Mouse (Mus musculus) embryonic facial prominence, embryonic 11.5 days (tissue): Measurements from ENCODE around the gene Nqo2. TPM values are rescaled to one million over a fixed set of nuclear protein-coding genes. Genes with fewer than 3 reads are reported as not detected.
"Not testable (repeated sequence)": the region's sequence is repeated elsewhere in the genome, so short reads cannot be mapped to it uniquely, and the experiment has no call there.

Source experiments
- ATAC-seq: fragments of 200-750 bp; cut with Nextera tagmentation; replicated peaks from 2 replicates; pipeline ENCODE4 v1.8.0; 2017; ENCODE audit warnings: low read depth; ENCODE audit not compliant: insufficient number of reproducible peaks, low FRiP score, low TSS enrichment
- DNase-seq: peaks from one replicate; pipeline ENCODE4 v3.0.0-alpha.2; 2015; ENCODE audit warnings: low spot score
- H3K27ac ChIP-seq: fragments of 300-500 bp; sonication (generic); replicated peaks from 2 replicates; pipeline ENCODE4 v1.5.1; 2014; ENCODE audit warnings: mild to moderate bottlenecking, low read depth, low read length, control low read depth
- H3K27me3 ChIP-seq: fragments of 300-500 bp; sonication (generic); 2 replicates; pipeline ENCODE4 v1.6.1; 2014; ENCODE audit warnings: mild to moderate bottlenecking, low read length, moderate library complexity, mixed read lengths; ENCODE audit not compliant: control insufficient read depth, insufficient read depth
- H3K36me3 ChIP-seq: fragments of 300-500 bp; sonication (generic); replicated peaks from 2 replicates; pipeline ENCODE4 v1.6.1; 2014; ENCODE audit warnings: low read depth, mild to moderate bottlenecking, low read length, moderate library complexity, mixed read lengths; ENCODE audit not compliant: control insufficient read depth, insufficient read depth
- H3K4me1 ChIP-seq: fragments of 300-500 bp; sonication (generic); 2 replicates; pipeline ENCODE4 v1.6.1; 2014; ENCODE audit warnings: low read length, mixed read lengths; ENCODE audit not compliant: control insufficient read depth, insufficient read depth
- H3K4me2 ChIP-seq: fragments of 300-500 bp; sonication (generic); 2 replicates; pipeline ENCODE4 v1.6.1; 2014; ENCODE audit warnings: low read depth, mild to moderate bottlenecking, control low read depth, low read length, moderate library complexity
- H3K4me3 ChIP-seq: fragments of 300-500 bp; sonication (generic); 2 replicates; pipeline ENCODE4 v1.5.1; 2014; ENCODE audit warnings: low read depth, low read length, control low read depth
- H3K9ac ChIP-seq: fragments of 300-500 bp; sonication (generic); replicated peaks from 2 replicates; pipeline ENCODE4 v1.6.1; 2014; ENCODE audit warnings: mild to moderate bottlenecking, control low read depth, low read length
- H3K9me3 ChIP-seq: fragments of 300-500 bp; sonication (generic); replicated peaks from 2 replicates; pipeline ENCODE4 v1.6.1; 2016; ENCODE audit warnings: mild to moderate bottlenecking, low read length, inconsistent platforms, mixed read lengths; ENCODE audit not compliant: control insufficient read depth
- WGBS: fragments of 180-500 bp; shearing (Covaris S2); extraction: QIAGEN DNeasy Blood & Tissue Kit; methylation state at CpG from one replicate; pipeline ENCODE4 v1.1.7; 2014; 5-methylcytosine and 5-hydroxymethylcytosine counted together
- polyA plus RNA-seq: library from polyadenylated mRNA; unstranded; fragments of >200 nt; fragmentation: Nextera tagmentation; extraction: Ambion mirVana; gene quantifications from 2 replicates; pipeline ENCODE4 v1.2.1, GENCODE M21; 2014

The Nqo2 gene
- polyA plus RNA-seq, 1 experiment from 2014 or later = 18.0 TPM

DNA sequence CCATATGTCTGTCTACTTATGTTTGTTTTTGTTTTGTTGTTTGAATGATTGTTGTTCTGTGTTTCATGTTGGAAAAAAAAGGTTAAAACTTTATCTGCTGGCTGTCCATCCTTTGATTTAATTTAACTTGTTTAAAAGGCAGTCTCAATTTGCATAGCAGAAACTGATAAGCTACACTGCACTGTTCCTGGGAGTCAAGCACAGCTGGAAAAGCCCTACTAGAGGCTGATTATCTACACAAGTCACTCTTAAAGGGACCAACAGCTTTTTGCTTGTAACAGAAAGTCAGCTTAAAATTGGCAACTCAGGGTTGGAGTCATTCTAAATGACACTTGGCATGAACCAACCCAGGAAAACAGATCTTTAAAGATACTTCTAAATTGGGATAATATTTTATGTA, 26.9 kb upstream of the Nqo2 start:
- ATAC-seq, H3K4me2 ChIP-seq, H3K9me3 ChIP-seq, H3K27ac ChIP-seq, H3K27me3 ChIP-seq, H3K9ac ChIP-seq, H3K4me3 ChIP-seq, DNase-seq, H3K36me3 ChIP-seq, H3K4me1 ChIP-seq: not testable (repeated sequence)

DNA sequence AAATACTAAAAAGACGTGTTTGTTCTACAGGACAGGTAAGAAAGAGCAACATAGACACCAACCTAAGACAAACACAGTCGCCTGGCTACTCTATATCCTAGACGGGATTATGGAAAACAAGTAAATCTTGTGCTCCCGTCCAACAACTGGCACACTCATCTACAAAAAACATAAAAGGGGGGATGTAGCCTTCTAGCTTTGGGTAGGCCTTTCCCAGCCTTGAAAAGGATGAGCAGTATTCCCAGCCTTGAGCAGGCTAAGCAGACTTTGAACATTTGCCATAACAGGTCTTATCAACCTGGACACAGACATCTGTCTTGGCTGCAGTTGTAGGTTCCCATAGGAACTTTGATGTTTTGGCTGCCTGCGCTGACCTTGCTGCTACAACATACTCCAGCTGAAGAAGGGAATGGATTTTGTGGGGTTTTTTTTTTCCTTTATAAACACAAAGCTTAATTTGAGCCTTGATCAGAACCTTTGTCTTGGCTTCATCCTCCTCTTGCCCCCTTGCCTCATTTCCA, 23.1 kb upstream of the Nqo2 start:
- Histone ChIP-seq H3K27me3 (no peaks in the 10 kb centered on the region), H3K9ac (no peak overlapping the region), H3K36me3 (no peaks in the 10 kb centered on the region), H3K27ac (no peak overlapping the region), H3K4me2 (no peak overlapping the region), H3K4me3 (no peak overlapping the region), H3K9me3 (no peaks in the 10 kb centered on the region), H3K4me1 (no peaks in the 10 kb centered on the region)
- no peak for DNase-seq
- ATAC-seq = no peak
- WGBS = 90% methylated on average over 5 of the region's 5 CpGs

DNA sequence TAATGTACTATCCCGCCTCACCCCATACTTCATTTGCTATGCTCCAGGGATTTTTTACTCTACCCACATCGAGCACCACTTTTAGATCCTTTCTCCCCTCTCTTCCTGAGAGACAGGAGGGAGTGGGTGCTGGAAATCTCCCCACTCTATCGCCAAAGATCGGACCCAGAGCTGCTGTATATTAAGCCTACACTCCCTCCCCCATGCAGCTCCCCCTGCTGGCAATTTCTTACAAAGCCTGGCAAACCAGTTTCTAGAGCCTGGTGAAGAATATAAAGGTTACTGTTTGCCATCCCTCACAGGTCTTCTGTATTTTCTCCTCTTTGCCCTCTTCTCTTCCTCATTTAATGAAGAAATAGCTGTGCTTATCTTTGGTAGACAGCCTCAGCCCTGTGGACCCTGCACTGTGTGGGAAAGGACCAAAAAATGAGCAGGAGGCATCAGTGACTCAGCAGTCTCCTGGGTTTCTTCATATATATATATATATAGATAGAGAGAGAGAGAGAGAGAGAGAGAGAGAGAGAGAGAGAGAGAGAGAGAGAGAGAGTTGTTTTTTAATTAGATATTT, 22.2 kb upstream of the Nqo2 start:
- Histone ChIP-seq H3K4me3 (no peak overlapping the region), H3K4me1 (no peaks in the 10 kb centered on the region), H3K4me2 (no peak overlapping the region), H3K27me3 (no peaks in the 10 kb centered on the region), H3K27ac (no peak overlapping the region), H3K9ac (no peak overlapping the region), H3K36me3 (no peaks in the 10 kb centered on the region), H3K9me3 (no peaks in the 10 kb centered on the region)
- DNase-seq = peak; percentile 50
- ATAC-seq = no peak
- WGBS = 39% methylated on average over 4 of the region's 4 CpGs

DNA sequence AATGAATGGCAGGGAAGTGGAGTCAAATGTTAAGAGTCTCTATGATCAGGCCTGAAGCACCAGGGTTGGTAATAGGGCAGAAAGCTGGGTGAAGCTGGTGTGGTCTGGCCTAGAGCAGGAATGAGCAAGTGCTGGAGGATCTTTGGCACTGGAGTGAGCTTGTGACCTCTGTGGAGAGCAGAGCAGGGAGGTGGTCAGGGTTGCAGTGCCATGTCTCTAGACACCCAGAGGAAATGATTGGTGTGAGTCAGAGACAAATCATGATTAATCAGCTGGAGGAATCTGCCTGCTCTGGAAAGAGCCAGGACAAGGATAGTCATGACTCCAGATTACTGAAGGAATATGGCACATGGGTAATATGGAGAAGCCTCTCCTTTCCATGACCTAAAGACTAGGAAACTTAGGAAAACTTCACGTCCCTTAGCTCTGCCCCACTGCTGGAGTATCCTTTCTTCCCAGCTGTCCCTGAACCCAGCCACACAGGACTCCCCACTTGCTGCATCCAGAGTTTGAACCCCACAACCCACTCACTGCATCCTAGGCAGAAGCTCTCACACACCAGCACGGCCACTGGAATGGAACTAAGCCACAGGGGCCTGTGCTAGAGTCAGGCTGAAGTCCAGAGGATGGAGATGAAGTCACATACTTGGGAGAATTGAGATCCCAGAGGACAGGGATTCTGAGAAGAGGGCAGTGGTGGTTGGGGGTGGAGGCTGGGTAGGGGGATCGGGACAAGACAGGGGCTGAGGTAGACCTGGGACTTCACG, 13.0 kb upstream of the Nqo2 start:
- H3K4me3 ChIP-seq = no peak overlapping the region
- H3K4me2 ChIP-seq = no peak overlapping the region
- H3K4me1 ChIP-seq = no peaks in the 10 kb centered on the region
- H3K36me3 ChIP-seq = no peaks in the 10 kb centered on the region
- no peak for DNase-seq
- H3K9ac ChIP-seq = no peak overlapping the region
- no peaks in the 10 kb centered on the region for H3K27me3 ChIP-seq
- H3K9me3 ChIP-seq = no peaks in the 10 kb centered on the region
- no peak for ATAC-seq
- H3K27ac ChIP-seq = no peak overlapping the region
- 83% methylated on average over 4 of the region's 4 CpGs for WGBS

DNA sequence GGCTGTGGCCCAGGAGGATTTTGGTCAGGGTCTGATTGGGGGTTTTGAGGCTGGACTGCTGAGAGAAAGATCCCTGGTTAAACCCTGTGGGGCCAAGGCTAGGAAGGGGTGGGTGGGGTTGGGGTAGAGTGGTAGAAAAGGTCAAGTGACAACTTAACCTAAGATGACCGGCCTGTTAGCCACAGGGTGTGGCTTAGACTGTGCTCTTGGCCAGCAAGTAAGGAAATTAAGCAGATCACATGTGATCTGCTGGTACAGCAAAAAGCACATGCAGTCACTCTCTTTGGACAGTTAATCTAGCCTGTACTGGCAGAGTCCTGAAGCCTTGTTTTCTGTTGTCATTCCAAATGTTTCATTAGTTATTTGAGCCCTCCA, 12.4 kb upstream of the Nqo2 start:
- Histone ChIP-seq H3K4me3 (no peak overlapping the region), H3K36me3 (no peaks in the 10 kb centered on the region), H3K4me2 (no peak overlapping the region), H3K27me3 (no peaks in the 10 kb centered on the region), H3K9me3 (no peaks in the 10 kb centered on the region), H3K27ac (no peak overlapping the region), H3K4me1 (no peaks in the 10 kb centered on the region), H3K9ac (no peak overlapping the region)
- DNase-seq (no peak), ATAC-seq (no peak)
- 33% methylated on average over 1 of the region's 1 CpGs for WGBS

DNA sequence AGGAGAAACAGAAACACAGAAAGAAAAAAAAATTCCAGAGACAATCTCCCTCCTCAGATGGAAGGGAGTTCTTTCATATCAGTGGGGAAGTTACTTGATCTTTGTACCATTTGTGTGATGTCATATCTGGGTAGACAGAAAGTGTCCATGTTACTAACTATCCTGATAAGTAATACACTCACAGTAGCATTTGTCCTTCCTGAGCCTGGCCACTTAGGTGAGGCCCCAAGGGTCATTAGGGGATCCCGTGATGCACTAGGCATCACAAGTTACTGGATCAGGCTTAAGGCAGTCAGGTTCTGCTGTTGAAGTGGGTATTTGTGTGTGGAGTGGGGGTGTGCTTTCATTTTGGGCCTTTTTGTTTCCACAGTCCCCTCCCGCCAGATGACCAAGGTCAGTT, 11.5 kb upstream of the Nqo2 start:
- H3K27ac ChIP-seq = no peak overlapping the region
- no peak for ATAC-seq
- no peak overlapping the region for H3K9ac ChIP-seq
- H3K4me2 ChIP-seq = no peak overlapping the region
- no peaks in the 10 kb centered on the region for H3K4me1 ChIP-seq
- no peaks in the 10 kb centered on the region for H3K36me3 ChIP-seq
- no peaks in the 10 kb centered on the region for H3K27me3 ChIP-seq
- no peaks in the 10 kb centered on the region for H3K9me3 ChIP-seq
- WGBS = 71% methylated on average over 2 of the region's 2 CpGs
- no peak overlapping the region for H3K4me3 ChIP-seq
- no peak for DNase-seq

DNA sequence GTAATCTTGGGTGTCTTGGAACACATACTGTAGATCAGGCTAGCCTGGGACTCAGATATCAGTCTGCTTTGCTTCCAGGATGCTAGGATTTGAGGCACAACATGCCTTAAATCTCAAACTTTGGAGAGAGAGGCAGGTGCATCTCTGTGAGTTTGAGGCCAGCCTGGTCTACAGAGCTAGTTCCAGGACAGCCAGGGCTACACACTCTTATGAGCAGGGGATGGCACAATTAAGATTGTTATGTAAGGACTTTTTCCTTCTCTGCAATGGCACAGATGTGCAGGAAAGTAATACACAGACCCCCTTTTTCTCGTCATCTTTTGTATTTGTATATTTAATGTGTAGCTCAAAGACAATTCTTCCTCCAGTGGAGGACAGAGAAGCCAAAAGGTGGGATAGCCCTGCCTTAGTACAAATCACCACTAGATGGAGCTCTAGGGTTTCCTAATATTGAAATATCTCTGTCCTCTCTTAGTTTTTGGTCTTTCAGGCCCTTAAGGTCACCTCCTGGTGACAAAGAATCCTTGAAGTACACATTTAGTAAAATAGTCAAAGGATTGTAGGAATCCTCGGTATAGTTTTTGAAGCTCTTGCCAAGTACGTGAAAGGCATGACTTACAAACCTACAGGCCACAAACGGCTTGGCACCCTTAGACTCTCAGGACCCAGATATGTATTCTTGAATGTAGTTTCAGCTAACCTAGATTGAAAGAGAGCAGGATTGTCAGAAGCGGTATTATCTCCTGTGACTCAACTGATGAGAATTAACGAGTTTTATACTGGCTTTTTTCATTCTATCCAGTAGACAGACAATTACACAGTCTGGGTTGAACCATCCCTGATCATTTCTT, 7.7 kb upstream of the Nqo2 start:
- 36% methylated on average over 6 of the region's 6 CpGs for WGBS
- Histone ChIP-seq H3K4me2 (no peak overlapping the region), H3K27ac (no peak overlapping the region), H3K9me3 (no peaks in the 10 kb centered on the region), H3K36me3 (no peaks in the 10 kb centered on the region), H3K4me1 (no peaks in the 10 kb centered on the region), H3K9ac (no peak overlapping the region), H3K27me3 (no peaks in the 10 kb centered on the region), H3K4me3 (no peak overlapping the region)
- DNase-seq (peak; percentile 77), ATAC-seq (no peak)

DNA sequence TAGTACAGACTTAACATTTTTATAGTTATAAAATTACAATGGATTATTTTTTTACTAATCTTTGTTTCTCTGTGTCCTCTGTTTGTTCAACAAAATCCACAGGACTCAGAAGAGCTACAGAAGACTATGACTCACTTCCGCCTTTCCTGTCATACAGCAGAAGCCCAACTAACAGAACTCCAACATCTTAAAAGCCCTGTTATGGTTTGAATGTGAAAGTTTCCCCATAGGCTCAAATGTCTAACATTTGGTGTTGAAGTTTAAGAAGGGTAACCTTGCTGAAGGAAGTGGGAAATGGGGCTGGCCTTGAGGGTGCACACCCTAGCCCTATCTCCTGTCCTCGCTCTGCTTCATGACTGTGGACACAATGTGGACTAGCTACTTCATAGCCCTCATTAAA, 4.7 kb upstream of the Nqo2 start:
- no peaks in the 10 kb centered on the region for H3K36me3 ChIP-seq
- no peak for ATAC-seq
- DNase-seq = no peak
- no peaks in the 10 kb centered on the region for H3K27me3 ChIP-seq
- no peak overlapping the region for H3K4me2 ChIP-seq
- WGBS = 92% methylated on average over 2 of the region's 2 CpGs
- H3K9me3 ChIP-seq = no peaks in the 10 kb centered on the region
- H3K9ac ChIP-seq = no peak overlapping the region
- H3K4me1 ChIP-seq = no peaks in the 10 kb centered on the region
- H3K27ac ChIP-seq = no peak overlapping the region
- no peak overlapping the region for H3K4me3 ChIP-seq
